Mouse (Mus musculus) small intestine, adult 2 months (tissue): Measurements from ENCODE around the gene Usp3.

Experiments
- CTCF ChIP-seq: fragments of 200-500 bp; IDR thresholded peaks from 2 replicates; pipeline ENCODE4 v1.5.1; 2012; ENCODE audit warnings: low read depth, mild to moderate bottlenecking, control low read depth, inconsistent platforms, low read length, moderate library complexity, mixed read lengths; ENCODE audit not compliant: insufficient replicate concordance, insufficient read length; ENCODE audit errors: extremely low read depth
- POLR2A ChIP-seq: fragments of 200-500 bp; IDR thresholded peaks from 2 replicates; pipeline ENCODE4 v1.6.1; 2012; ENCODE audit warnings: low read depth, mild to moderate bottlenecking, control low read depth, inconsistent platforms, low read length, moderate library complexity

- TF ChIP-seq CTCF (peak; percentile 98), POLR2A (peak; percentile 26; the same call in 1 of the 2 replicates)
Measured at GRCm38 (mm10) chr9:66611478-66612093, 18.6 kb upstream of the Usp3 start.
